ENCODE assay signal across 12 mouse cellular contexts in genomic region chr17:6808521-6809165, GRCm38 (mm10). TPM values are rescaled to one million over a fixed set of nuclear protein-coding genes. Genes with fewer than 3 reads are reported as not detected.
A peak's percentile ranks its signal among the peaks of the same experiment; 100 is the strongest.
DNase-seq lines count a peak whose midpoint lies in the region; ATAC-seq and TF ChIP-seq lines count a peak whose summit lies in the region.
"Had no signal": no experiment of that assay in that cellular context is flagged by ENCODE, and none has a peak within 500 bp of the region (broad histone marks: within the 10 kb centered on the region; RNA-seq: fewer than 3 reads in every experiment).

No protein-coding gene starts in this region.

- H3K27ac ChIP-seq in forebrain, embryonic 11.5 days (ENCODE audit: low read depth, low read length) = 0 out of 2 replicates have a peak overlapping the region, but pooled peaks have one; percentile 43
- H3K27ac ChIP-seq in forebrain, embryonic 15.5 days (replicated peaks) = no peak overlapping the region
- peak overlapping the region; percentile 72 for H3K27ac ChIP-seq in embryonic facial prominence, embryonic 15.5 days (replicated peaks)
- H3K27ac ChIP-seq in small intestine, adult 2 months (ENCODE audit: insufficient read depth, low read depth, low read length) = peak overlapping the region; percentile 98
- H3K27ac ChIP-seq: neural tube, embryonic 12.5 days had no signal

- 0 out of 2 replicates have a peak, but pooled peaks cover 3% of the 10 kb centered on the region for H3K4me1 ChIP-seq in forebrain, embryonic 11.5 days (replicated peaks; ENCODE audit: control insufficient read depth, insufficient read depth, low read length)
- H3K4me1 ChIP-seq in forebrain, embryonic 15.5 days = peaks cover 18% of the 10 kb centered on the region
- peaks cover 14% of the 10 kb centered on the region; the same call in 1 of the 2 replicates for H3K4me1 ChIP-seq in embryonic facial prominence, embryonic 15.5 days
- peaks cover 31% of the 10 kb centered on the region for H3K4me1 ChIP-seq in small intestine, adult 2 months (ENCODE audit: control insufficient read depth, insufficient read depth, insufficient read length, low read length)

- intact Hi-C loops in left cerebral cortex, postnatal 14 days (cut with DNase I) = no loop called here
- intact Hi-C loops in left cerebral cortex, postnatal 4 days (cut with DNase I) = no loop called here

- H3K4me3 ChIP-seq in forebrain, embryonic 11.5 days (ENCODE audit: low read depth, low read length) = no peak overlapping the region
- H3K4me3 ChIP-seq in forebrain, embryonic 15.5 days = no peak overlapping the region
- no peak overlapping the region for H3K4me3 ChIP-seq in embryonic facial prominence, embryonic 15.5 days (replicated peaks)
- no peak overlapping the region for H3K4me3 ChIP-seq in small intestine, adult 2 months (ENCODE audit: low read depth, low read length)
- H3K4me3 ChIP-seq: neural tube, embryonic 12.5 days had no signal

- no peaks in the 10 kb centered on the region for H3K27me3 ChIP-seq in forebrain, embryonic 11.5 days (ENCODE audit: control insufficient read depth, insufficient read depth, low read length)
- H3K27me3 ChIP-seq in forebrain, embryonic 15.5 days = no peaks in the 10 kb centered on the region
- H3K27me3 ChIP-seq in embryonic facial prominence, embryonic 15.5 days = no peaks in the 10 kb centered on the region
- H3K27me3 ChIP-seq in small intestine, adult 2 months (ENCODE audit: control insufficient read depth, insufficient read depth, low read length) = no peaks in the 10 kb centered on the region
- H3K27me3 ChIP-seq: neural tube, embryonic 12.5 days had no signal

- H3K9ac ChIP-seq in forebrain, embryonic 11.5 days (ENCODE audit: low read length) = no peak overlapping the region
- no peak overlapping the region for H3K9ac ChIP-seq in forebrain, embryonic 15.5 days (replicated peaks)
- H3K9ac ChIP-seq in embryonic facial prominence, embryonic 15.5 days = no peak overlapping the region
- H3K9ac ChIP-seq: neural tube, embryonic 12.5 days had no signal

- ATAC-seq in forebrain, embryonic 11.5 days (replicated peaks; ENCODE audit: low FRiP score) = no peak
- ATAC-seq in forebrain, embryonic 15.5 days (replicated peaks) = no peak
- ATAC-seq in embryonic facial prominence, embryonic 15.5 days (ENCODE audit: insufficient number of reproducible peaks, low FRiP score, low TSS enrichment, low read depth) = no peak
- ATAC-seq: inflammation-experienced regulatory T-cells, adult 6 months had no signal

- no peaks in the 10 kb centered on the region for H3K36me3 ChIP-seq in forebrain, embryonic 11.5 days (ENCODE audit: control insufficient read depth, insufficient read depth, low read length)
- no peaks in the 10 kb centered on the region for H3K36me3 ChIP-seq in forebrain, embryonic 15.5 days
- no peaks in the 10 kb centered on the region for H3K36me3 ChIP-seq in embryonic facial prominence, embryonic 15.5 days
- H3K36me3 ChIP-seq in small intestine, adult 2 months (ENCODE audit: control insufficient read depth, insufficient read depth, low read length) = no peaks in the 10 kb centered on the region
- H3K36me3 ChIP-seq: neural tube, embryonic 12.5 days had no signal

- 68% methylated on average over 8 of the region's 8 CpGs for WGBS in forebrain, embryonic 11.5 days
- WGBS in forebrain, embryonic 15.5 days = 44% methylated on average over 8 of the region's 8 CpGs
- 76% methylated on average over 8 of the region's 8 CpGs for WGBS in embryonic facial prominence, embryonic 15.5 days
- 52% methylated on average over 8 of the region's 8 CpGs for WGBS in small intestine, adult 2 months

- DNase-seq in forebrain, embryonic 11.5 days (ENCODE audit: low spot score) = no peak
- peak; percentile 39 to 79 for DNase-seq in left cerebral cortex, postnatal 14 days (ENCODE audit: low spot score in 2 of 2)
- no peak for DNase-seq in left cerebral cortex, postnatal 4 days
- DNase-seq in spleen, postnatal 4 days (ENCODE audit: low spot score in 2 of 2) = no peak
- no peak for DNase-seq in spleen, postnatal 10 days (ENCODE audit: low spot score in 2 of 2)
- DNase-seq: liver; spleen, adult 18-20 months had no signal

- no peak overlapping the region for H3K4me2 ChIP-seq in forebrain, embryonic 11.5 days (ENCODE audit: low read depth, low read length, severe bottlenecking)
- H3K4me2 ChIP-seq in forebrain, embryonic 15.5 days (replicated peaks) = no peak overlapping the region
- H3K4me2 ChIP-seq in embryonic facial prominence, embryonic 15.5 days (replicated peaks) = no peak overlapping the region
- H3K4me2 ChIP-seq: neural tube, embryonic 12.5 days had no signal

- no peak for TF ChIP-seq POLR2A in small intestine, adult 2 months (IDR thresholded peaks at IDR 0.05; ENCODE audit: low read depth, low read length)

- no peak for TF ChIP-seq CTCF in small intestine, adult 2 months (IDR thresholded peaks at IDR 0.05; ENCODE audit: extremely low read depth, insufficient read length, insufficient replicate concordance, low read depth, low read length)

- no peaks in the 10 kb centered on the region for H3K9me3 ChIP-seq in forebrain, embryonic 11.5 days (ENCODE audit: control insufficient read depth, low read length)
- no peaks in the 10 kb centered on the region for H3K9me3 ChIP-seq in forebrain, embryonic 15.5 days
- H3K9me3 ChIP-seq in embryonic facial prominence, embryonic 15.5 days (replicated peaks) = no peaks in the 10 kb centered on the region
- H3K9me3 ChIP-seq: neural tube, embryonic 12.5 days had no signal

RNA-seq across cellular contexts. Expression of gene Ezr, which starts 26.1 kb away (rescaled TPM):
- 122 and 135 TPM in 2 replicates for polyA plus RNA-seq in forebrain, embryonic 11.5 days (2014; fragmentation: Nextera tagmentation; extraction: Ambion mirVana)
- polyA plus RNA-seq in forebrain, embryonic 15.5 days (2015; fragmentation: Nextera tagmentation; extraction: Ambion mirVana) = 112 and 125 TPM in 2 replicates
- 10 to 100 TPM; 43.6 to 47.9 TPM for total RNA-seq in left cerebral cortex, postnatal 14 days (2021)
- total RNA-seq in left cerebral cortex, postnatal 4 days (2021) = 10 to 100 TPM; 17.4 to 19.9 TPM
- 80.3 and 96.0 TPM in 2 replicates for polyA plus RNA-seq in embryonic facial prominence, embryonic 15.5 days (2015; fragmentation: Nextera tagmentation; extraction: Ambion mirVana)
- polyA plus RNA-seq in small intestine, adult 2 months (2012; rRNA removed) = 95.0 and 368 TPM in 2 replicates

Comparison
In these comparisons a context has a peak if more than half of its experiments do, and no peak if none do; other contexts are left out.
1. DNase-seq: peak in left cerebral cortex, postnatal 14 days (2 of 2); none in forebrain, embryonic 11.5 days (single experiment), left cerebral cortex, postnatal 4 days (single experiment), spleen, postnatal 4 days (0 of 2) and spleen, postnatal 10 days (0 of 2).